Mouse (Mus musculus): ENCODE measurements around the gene Acsm3.

Gene Acsm3

DNA sequence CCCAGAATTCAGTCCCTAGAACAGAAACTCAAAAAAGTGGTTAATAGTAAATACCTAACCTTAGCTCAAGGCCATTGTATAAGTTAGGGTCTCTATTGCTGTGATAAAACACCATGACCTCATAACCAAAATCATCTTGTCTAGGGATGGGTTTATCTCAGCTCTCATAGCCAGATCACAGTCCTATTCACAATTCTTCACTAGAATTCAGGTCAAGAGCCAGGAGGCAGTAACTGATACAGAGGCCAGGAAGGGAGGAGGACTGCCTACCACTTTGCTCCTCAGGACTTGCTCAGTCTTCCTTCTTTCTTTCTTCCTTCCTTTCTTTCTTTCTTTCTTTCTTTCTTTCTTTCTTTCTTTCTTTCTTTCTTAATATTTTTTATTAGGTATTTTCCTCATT is 34.6 kb downstream of the Acsm3 start:
- DNase-seq (ENCODE audit: inconsistent ontology term), result peak; percentile 7

- DNase-seq (ENCODE audit: inconsistent ontology term), result no peak
Observed at GRCm38 (mm10) chr7:119800488-119800887, 39.8 kb downstream of the Acsm3 start.

DNA sequence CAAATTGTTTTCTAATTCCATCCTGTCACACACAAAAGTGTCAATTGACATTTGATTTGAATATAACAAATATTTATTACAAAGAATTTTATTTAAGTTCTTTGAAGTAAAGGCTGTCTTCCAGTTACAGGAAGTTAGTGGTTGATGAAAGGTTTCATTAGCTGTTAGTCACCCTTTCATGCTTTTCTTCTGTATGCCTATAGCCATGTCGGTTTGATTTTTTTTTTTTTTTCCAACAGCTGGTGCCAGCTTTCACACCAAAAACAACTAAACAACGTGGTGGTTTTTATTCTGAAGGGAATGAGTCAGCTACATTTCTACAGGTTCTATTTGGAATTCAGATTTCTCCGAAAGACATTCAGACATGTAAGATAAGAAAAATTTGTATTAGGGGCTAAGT is 40.3 kb downstream of the Acsm3 start:
- no peak for DNase-seq (ENCODE audit: inconsistent ontology term)

- no peak for DNase-seq (ENCODE audit: inconsistent ontology term)
Observed at GRCm38 (mm10) chr7:119807396-119807795, 46.7 kb downstream of the Acsm3 start.

GRCm38 (mm10) chr7:119808723-119809122 is 48.0 kb downstream of the Acsm3 start:
- DNase-seq (ENCODE audit: inconsistent ontology term), result no peak

DNA sequence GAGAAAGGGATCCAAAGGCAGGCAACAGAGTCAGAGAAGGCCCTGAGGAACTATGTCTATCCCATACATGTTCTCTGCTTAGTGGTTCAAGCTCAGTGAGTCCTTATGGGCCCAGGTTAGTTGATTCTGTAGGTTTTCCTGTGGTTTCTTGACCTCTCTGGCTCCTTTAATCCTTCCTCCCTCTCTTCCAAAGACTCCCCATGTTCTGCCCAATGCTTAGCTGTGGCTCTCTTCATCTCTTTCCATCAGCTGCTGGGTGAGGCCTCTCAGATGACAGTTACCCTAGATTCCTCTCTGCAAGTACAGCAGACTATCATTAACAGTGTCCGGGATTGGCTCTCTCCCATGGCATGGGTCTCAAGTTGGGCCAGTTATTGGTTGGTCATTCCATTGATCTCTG is 74.6 kb downstream of the Acsm3 start:
- no peak for DNase-seq (ENCODE audit: inconsistent ontology term)

- no peak for DNase-seq (ENCODE audit: inconsistent ontology term)
Observed at GRCm38 (mm10) chr7:119835996-119836777, 75.5 kb downstream of the Acsm3 start.
